Mouse (Mus musculus) intestine, embryonic 14.5 days (tissue): ENCODE data around the gene Atxn1. TPM values are rescaled to one million over a fixed set of nuclear protein-coding genes. Genes with fewer than 3 reads are reported as not detected.

Experiments used
- ATAC-seq: fragments of 200-750 bp; cut with Nextera tagmentation; replicated peaks from 2 replicates; pipeline ENCODE4 v1.8.0; 2017; ENCODE audit warnings: low read depth, moderate number of reproducible peaks, moderate TSS enrichment, moderate library complexity; ENCODE audit not compliant: low FRiP score, low TSS enrichment
- DNase-seq: peaks from one replicate; pipeline ENCODE4 v3.0.0-alpha.2; 2018; ENCODE audit warnings: low spot score
- H3K27ac ChIP-seq: fragments of 300-500 bp; sonication (generic); 2 replicates; pipeline ENCODE4 v1.5.1; 2014; ENCODE audit warnings: low read depth, mild to moderate bottlenecking, control low read depth
- H3K27me3 ChIP-seq: fragments of 300-500 bp; sonication (generic); replicated peaks from 2 replicates; pipeline ENCODE4 v1.6.1; 2014; ENCODE audit warnings: low read length, control low read depth; ENCODE audit not compliant: control insufficient read depth, insufficient read depth
- H3K36me3 ChIP-seq: fragments of 300-500 bp; sonication (generic); 2 replicates; pipeline ENCODE4 v1.6.1; 2014; ENCODE audit warnings: low read length, control low read depth; ENCODE audit not compliant: control insufficient read depth, insufficient read depth
- H3K4me1 ChIP-seq: fragments of 300-500 bp; sonication (generic); replicated peaks from 2 replicates; pipeline ENCODE4 v1.6.1; 2014; ENCODE audit warnings: low read length, control low read depth, mixed read lengths; ENCODE audit not compliant: control insufficient read depth, insufficient read depth
- H3K4me2 ChIP-seq: fragments of 300-500 bp; sonication (generic); 2 replicates; pipeline ENCODE4 v1.6.1; 2014; ENCODE audit warnings: low read length
- H3K4me3 ChIP-seq: fragments of 300-500 bp; sonication (generic); 2 replicates; pipeline ENCODE4 v1.5.1; 2014; ENCODE audit warnings: low read depth, low read length, control low read depth, mixed read lengths
- H3K9ac ChIP-seq: fragments of 300-500 bp; sonication (generic); 2 replicates; pipeline ENCODE4 v1.6.1; 2014; ENCODE audit warnings: mild to moderate bottlenecking, low read length
- H3K9me3 ChIP-seq: fragments of 300-500 bp; sonication (generic); 2 replicates; pipeline ENCODE4 v1.6.1; 2016; ENCODE audit warnings: low read length, control low read depth; ENCODE audit not compliant: control insufficient read depth
- WGBS: fragments of 180-500 bp; shearing (Covaris S2); extraction: QIAGEN DNeasy Blood & Tissue Kit; methylation state at CpG from one replicate; pipeline ENCODE4 v1.1.7; 2014; 5-methylcytosine and 5-hydroxymethylcytosine counted together
- polyA plus RNA-seq: library from polyadenylated mRNA; unstranded; fragments of >200 nt; fragmentation: Nextera tagmentation; extraction: Ambion mirVana; gene quantifications from 2 replicates; pipeline ENCODE4 v1.2.1, GENCODE M21; 2014

Gene Atxn1
- polyA plus RNA-seq, 1 experiment from 2014 or later = 4.8 TPM

- H3K4me2 ChIP-seq = no peak overlapping the region
- H3K4me1 ChIP-seq = no peaks in the 10 kb centered on the region; the same call in 1 of the 2 replicates
Measured at GRCm38 (mm10) chr13:45917058-45918005, 47.5 kb downstream of the Atxn1 start.

GRCm38 (mm10) chr13:45915921-45916320 is 48.9 kb downstream of the Atxn1 start:
- DNase-seq (no peak), ATAC-seq (no peak)
- Histone ChIP-seq H3K9ac (no peak overlapping the region), H3K27ac (no peak overlapping the region), H3K4me3 (no peak overlapping the region), H3K4me1 (no peaks in the 10 kb centered on the region), H3K9me3 (no peaks in the 10 kb centered on the region), H3K4me2 (no peak overlapping the region), H3K36me3 (no peaks in the 10 kb centered on the region), H3K27me3 (no peaks in the 10 kb centered on the region)
- WGBS = 94% methylated on average over 3 of the region's 3 CpGs

More at GRCm38 (mm10) chr13:45917058-45918005, 47.5 kb downstream of the Atxn1 start:
- 92% methylated on average over 21 of the region's 21 CpGs for WGBS
- Histone ChIP-seq H3K9me3 (no peaks in the 10 kb centered on the region), H3K27me3 (no peaks in the 10 kb centered on the region), H3K4me3 (no peak overlapping the region), H3K36me3 (no peaks in the 10 kb centered on the region), H3K27ac (no peak overlapping the region), H3K9ac (no peak overlapping the region)
- ATAC-seq (no peak), DNase-seq (no peak)

- H3K4me1 ChIP-seq = no peaks in the 10 kb centered on the region
- no peak for ATAC-seq
- H3K9ac ChIP-seq = no peak overlapping the region
- no peaks in the 10 kb centered on the region for H3K9me3 ChIP-seq
- H3K27me3 ChIP-seq = no peaks in the 10 kb centered on the region
- no peak for DNase-seq
- H3K4me2 ChIP-seq = no peak overlapping the region
- WGBS = 82% methylated on average over 2 of the region's 2 CpGs
- no peaks in the 10 kb centered on the region for H3K36me3 ChIP-seq
- H3K4me3 ChIP-seq = no peak overlapping the region
- H3K27ac ChIP-seq = no peak overlapping the region
Measured at GRCm38 (mm10) chr13:45915026-45915425, 49.8 kb downstream of the Atxn1 start.

DNA sequence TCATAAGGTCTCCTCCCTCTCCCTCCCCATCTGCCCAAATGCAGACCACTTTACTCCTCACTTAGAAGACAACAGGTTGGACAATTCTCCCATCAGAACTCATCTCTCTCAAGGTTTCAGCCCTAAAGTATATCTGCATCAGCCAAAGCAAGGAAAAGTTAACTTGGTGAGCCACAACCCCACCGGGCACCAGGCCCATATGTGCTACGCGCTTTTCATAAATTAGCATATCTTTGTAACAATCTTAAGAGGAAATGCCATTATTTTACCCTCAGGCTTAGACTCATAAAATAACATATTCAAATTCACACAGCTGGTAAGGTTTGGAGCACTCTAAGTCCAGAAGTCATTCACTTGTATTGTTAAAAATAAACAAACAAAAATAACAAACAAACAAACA is 50.7 kb downstream of the Atxn1 start:
- Histone ChIP-seq H3K27me3 (no peaks in the 10 kb centered on the region), H3K4me2 (no peak overlapping the region), H3K9ac (no peak overlapping the region), H3K4me1 (no peaks in the 10 kb centered on the region), H3K4me3 (no peak overlapping the region), H3K27ac (no peak overlapping the region), H3K9me3 (no peaks in the 10 kb centered on the region), H3K36me3 (no peaks in the 10 kb centered on the region)
- no peak for ATAC-seq
- DNase-seq = no peak
- WGBS = 84% methylated on average over 3 of the region's 3 CpGs

GRCm38 (mm10) chr13:45911848-45912247 is 53.0 kb downstream of the Atxn1 start:
- ATAC-seq (no peak), DNase-seq (no peak)
- H3K4me1 ChIP-seq = no peaks in the 10 kb centered on the region
- H3K4me3 ChIP-seq = no peak overlapping the region
- no peaks in the 10 kb centered on the region for H3K27me3 ChIP-seq
- WGBS = 73% methylated on average over 7 of the region's 7 CpGs
- H3K4me2 ChIP-seq = no peak overlapping the region
- H3K36me3 ChIP-seq = no peaks in the 10 kb centered on the region
- H3K27ac ChIP-seq = no peak overlapping the region
- no peak overlapping the region for H3K9ac ChIP-seq
- H3K9me3 ChIP-seq = no peaks in the 10 kb centered on the region

GRCm38 (mm10) chr13:45911069-45911468 is 53.7 kb downstream of the Atxn1 start:
- Histone ChIP-seq H3K9ac (no peak overlapping the region), H3K4me3 (no peak overlapping the region), H3K36me3 (no peaks in the 10 kb centered on the region), H3K9me3 (no peaks in the 10 kb centered on the region), H3K27me3 (no peaks in the 10 kb centered on the region), H3K4me1 (no peaks in the 10 kb centered on the region), H3K27ac (no peak overlapping the region), H3K4me2 (no peak overlapping the region)
- ATAC-seq (no peak), DNase-seq (no peak)
- 84% methylated on average over 5 of the region's 5 CpGs for WGBS

GRCm38 (mm10) chr13:45910348-45910747 is 54.5 kb downstream of the Atxn1 start:
- Histone ChIP-seq H3K9me3 (no peaks in the 10 kb centered on the region), H3K4me3 (no peak overlapping the region), H3K9ac (no peak overlapping the region), H3K27ac (no peak overlapping the region), H3K4me2 (no peak overlapping the region), H3K27me3 (no peaks in the 10 kb centered on the region), H3K36me3 (no peaks in the 10 kb centered on the region), H3K4me1 (no peaks in the 10 kb centered on the region)
- DNase-seq (no peak), ATAC-seq (no peak)
- WGBS = 93% methylated on average over 7 of the region's 7 CpGs

DNA sequence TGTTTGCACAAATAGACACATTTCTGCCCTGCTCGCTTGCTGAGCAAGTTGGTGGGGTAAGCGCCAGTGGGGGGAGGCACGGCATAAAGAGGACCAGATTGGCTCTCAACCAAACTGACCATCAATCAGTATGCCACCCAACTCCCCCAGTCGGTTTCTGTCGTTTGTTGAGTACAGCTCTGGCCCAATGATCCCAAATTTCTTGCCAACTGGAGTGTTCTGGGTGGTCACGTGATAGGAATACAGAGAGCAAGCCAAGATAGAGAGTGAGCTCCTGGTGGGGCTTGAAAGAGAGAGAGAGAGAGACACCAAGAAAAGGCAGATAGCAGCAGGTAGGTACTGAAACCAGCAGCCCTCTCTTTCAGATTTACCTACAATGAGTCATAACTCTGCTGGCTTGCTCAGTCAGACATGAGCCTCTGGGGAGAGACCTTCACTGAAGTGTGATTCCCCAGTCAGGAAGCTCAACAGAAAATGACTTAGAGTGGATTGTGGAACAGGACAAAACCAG is 57.6 kb downstream of the Atxn1 start:
- Histone ChIP-seq H3K9me3 (no peaks in the 10 kb centered on the region), H3K4me1 (no peaks in the 10 kb centered on the region), H3K4me2 (no peak overlapping the region), H3K27ac (no peak overlapping the region), H3K27me3 (no peaks in the 10 kb centered on the region), H3K9ac (no peak overlapping the region), H3K36me3 (no peaks in the 10 kb centered on the region), H3K4me3 (no peak overlapping the region)
- no peak for ATAC-seq
- WGBS = 55% methylated on average over 6 of the region's 6 CpGs
- no peak for DNase-seq
